Mouse (Mus musculus): ENCODE data around the gene Ifitm6. TPM values are rescaled to one million over a fixed set of nuclear protein-coding genes. Genes with fewer than 3 reads are reported as not detected.

The Ifitm6 gene
- polyA plus RNA-seq, 1 experiment from 2014 or later = not detected

DNA sequence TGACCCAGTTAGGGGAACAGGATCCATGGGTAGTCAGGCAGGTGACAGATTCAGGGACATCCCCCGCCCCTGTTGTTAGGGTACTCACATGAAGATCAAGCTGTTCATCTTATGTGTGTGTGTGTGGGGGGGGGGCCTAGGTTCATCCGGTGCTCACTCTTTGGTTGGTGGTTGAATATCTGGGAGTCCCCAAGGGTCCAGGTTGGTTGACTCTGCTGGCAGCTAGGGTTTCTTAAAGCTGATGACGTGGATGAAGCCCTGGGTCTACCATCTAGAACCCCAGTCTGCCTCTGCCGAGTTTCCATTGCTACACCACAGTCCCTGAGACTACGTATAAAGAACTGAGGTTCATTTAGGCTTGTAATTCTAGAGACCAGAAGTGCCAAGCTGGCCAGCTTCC, 1.3 kb upstream of the Ifitm6 start:
- Histone ChIP-seq H3K4me3 (replicated peaks) (no peak overlapping the region), H3K9me3 (no peaks in the 10 kb centered on the region), H3K4me1 (no peaks in the 10 kb centered on the region), H3K9ac (no peak overlapping the region), H3K27me3 (no peaks in the 10 kb centered on the region), H3K27ac (no peak overlapping the region), H3K4me2 (no peak overlapping the region), H3K36me3 (replicated peaks) (no peaks in the 10 kb centered on the region)
- whole genome bisulfite sequencing = 90% methylated on average over 5 of the region's 5 CpGs
- ATAC-seq (ENCODE audit: low FRiP score) = no peak

DNA sequence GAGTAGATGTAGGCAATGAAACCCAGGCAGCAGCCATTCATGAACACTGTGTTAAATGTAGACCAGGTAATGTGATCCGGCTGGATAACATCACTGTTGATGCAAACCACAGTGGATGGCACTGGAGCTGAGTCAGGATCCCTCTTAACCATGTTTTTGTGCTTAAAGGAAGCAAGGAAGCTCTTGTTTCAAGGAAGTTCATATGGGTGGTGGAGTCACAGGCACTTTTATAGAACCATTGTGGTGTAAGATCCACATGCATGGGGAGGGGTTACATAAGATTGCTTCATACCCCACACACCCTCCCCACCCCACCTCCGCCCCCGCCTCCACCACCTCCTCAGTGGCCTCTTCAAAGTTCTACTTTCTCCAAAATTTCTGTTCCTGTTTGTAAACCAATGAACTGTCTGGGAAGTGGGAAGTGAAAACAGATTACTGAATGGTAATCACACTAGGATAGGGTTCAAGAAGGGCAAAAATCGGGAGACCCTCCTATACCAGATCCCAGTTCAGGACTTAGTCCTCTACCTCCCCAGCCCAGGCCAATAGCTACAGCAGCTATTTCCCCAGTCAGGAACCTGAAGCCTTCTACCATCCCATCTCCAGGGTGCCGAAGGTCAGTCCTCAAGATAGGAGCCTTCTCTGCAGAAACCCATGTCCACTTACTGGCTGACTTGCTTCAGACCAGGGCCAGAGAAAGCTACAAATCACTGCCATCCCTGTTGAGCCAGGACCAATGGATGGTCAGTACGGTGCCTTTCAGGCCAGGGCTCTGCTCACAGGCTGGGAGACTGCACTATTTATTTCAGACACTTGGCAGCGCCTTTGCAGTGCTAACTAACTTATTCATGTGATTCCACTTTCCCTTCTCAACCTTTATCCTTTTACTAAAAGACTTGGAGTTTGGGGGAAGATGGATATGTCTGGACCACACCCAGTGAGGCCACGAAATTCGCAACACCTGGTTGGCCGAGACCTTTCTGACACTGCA, 722 bp downstream of the Ifitm6 start:
- Histone ChIP-seq H3K9ac (no peak overlapping the region), H3K36me3 (replicated peaks) (no peaks in the 10 kb centered on the region), H3K4me1 (no peaks in the 10 kb centered on the region), H3K27ac (no peak overlapping the region), H3K4me3 (replicated peaks) (no peak overlapping the region), H3K27me3 (no peaks in the 10 kb centered on the region), H3K9me3 (no peaks in the 10 kb centered on the region), H3K4me2 (no peak overlapping the region)
- ATAC-seq (ENCODE audit: low FRiP score) = no peak
- WGBS = 92% methylated on average over 10 of the region's 10 CpGs

DNA sequence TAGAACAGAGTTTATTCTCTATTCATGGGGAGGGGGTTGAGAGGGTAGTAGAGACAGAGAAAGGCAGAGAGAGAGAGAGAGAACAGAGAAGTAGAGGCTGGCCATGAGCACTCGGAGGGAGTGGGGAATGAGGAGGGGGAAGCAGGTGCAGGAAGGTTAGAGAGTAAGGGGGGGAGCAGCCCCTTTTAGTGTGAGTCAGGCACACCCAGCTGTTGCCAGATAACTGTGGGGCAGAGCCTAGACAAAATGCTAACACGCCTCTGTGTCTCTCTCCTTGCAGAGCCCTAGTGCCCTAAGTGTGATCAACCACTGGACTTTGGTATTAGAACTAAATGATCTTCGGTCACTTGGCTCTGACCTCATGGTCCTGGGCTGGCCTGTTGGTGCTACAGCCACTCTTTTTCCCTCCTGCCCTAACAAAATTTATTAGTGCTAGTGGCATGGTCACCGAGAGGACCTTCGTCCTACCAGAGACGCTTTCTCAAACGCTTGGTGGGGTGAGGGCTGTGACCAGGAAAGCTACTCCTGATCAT, 6.4 kb downstream of the Ifitm6 start:
- H3K36me3 ChIP-seq (replicated peaks) = no peaks in the 10 kb centered on the region
- WGBS = 91% methylated on average over 7 of the region's 7 CpGs
- ATAC-seq (ENCODE audit: low FRiP score) = no peak

DNA sequence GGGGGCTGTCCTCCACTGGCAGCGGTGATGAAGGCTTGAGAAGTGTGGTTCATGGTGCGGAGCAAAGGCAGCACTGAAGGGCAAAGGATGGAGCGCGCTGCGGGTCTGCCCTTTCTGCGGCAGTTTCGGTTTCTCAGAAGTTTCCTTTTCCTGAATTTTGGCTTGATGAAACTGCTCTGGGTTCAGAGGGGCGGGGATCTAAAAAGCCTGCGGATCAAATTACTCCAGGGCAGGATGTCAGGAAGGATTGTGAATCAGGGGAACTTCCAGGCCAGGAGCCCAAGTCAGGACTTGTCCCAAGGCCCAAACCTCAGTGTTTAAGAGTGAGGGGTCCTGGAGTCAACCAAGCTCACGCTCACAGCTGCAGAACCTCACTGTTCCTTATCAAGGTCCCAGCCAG, 7.1 kb downstream of the Ifitm6 start, which contains the start of gene Ifitm3:
Ifitm3 (minus strand) TSS at position 178 of the 400 bp plus-strand sequence.
- Histone ChIP-seq H3K4me1 (peaks cover 12% of the 10 kb centered on the region; the same call in 1 of the 2 replicates), H3K4me3 (replicated peaks) (no peak within 1 kb of the TSS), H3K27ac (no peak within 1 kb of the TSS), H3K9ac (no peak within 1 kb of the TSS), H3K27me3 (peaks cover 21% of the 10 kb centered on the region), H3K9me3 (no peaks in the 10 kb centered on the region), H3K4me2 (0 out of 2 replicates have a peak within 1 kb of the TSS, but pooled peaks have one; percentile 1), H3K36me3 (replicated peaks) (no peaks in the 10 kb centered on the region)
- no peak for ATAC-seq (ENCODE audit: low FRiP score)
- WGBS = 38% methylated on average over 10 of the region's 10 CpGs

More for the DNA sequence above, 6.4 kb downstream of the Ifitm6 start:
- Histone ChIP-seq H3K4me1 (peaks cover 12% of the 10 kb centered on the region; the same call in 1 of the 2 replicates), H3K9ac (no peak overlapping the region), H3K4me2 (no peak overlapping the region), H3K4me3 (replicated peaks) (no peak overlapping the region), H3K27me3 (peaks cover 21% of the 10 kb centered on the region), H3K9me3 (no peaks in the 10 kb centered on the region), H3K27ac (no peak overlapping the region)

- no peak overlapping the region for H3K27ac ChIP-seq
- ATAC-seq (ENCODE audit: low FRiP score) = no peak
- H3K36me3 ChIP-seq (replicated peaks) = no peaks in the 10 kb centered on the region
- peaks cover 12% of the 10 kb centered on the region; the same call in 1 of the 2 replicates for H3K4me1 ChIP-seq
- H3K9ac ChIP-seq = no peak overlapping the region
- H3K9me3 ChIP-seq = no peaks in the 10 kb centered on the region
- no peak overlapping the region for H3K4me3 ChIP-seq (replicated peaks)
- no peak overlapping the region for H3K4me2 ChIP-seq
- peaks cover 21% of the 10 kb centered on the region for H3K27me3 ChIP-seq
- WGBS = 89% methylated on average over 9 of the region's 9 CpGs
Measured at GRCm38 (mm10) chr7:141009665-141010064, 8.1 kb downstream of the Ifitm6 start.

GRCm38 (mm10) chr7:141008938-141009660, 8.6 kb downstream of the Ifitm6 start:
- Histone ChIP-seq H3K36me3 (replicated peaks) (no peaks in the 10 kb centered on the region), H3K4me3 (replicated peaks) (no peak overlapping the region), H3K27ac (no peak overlapping the region), H3K4me1 (peaks cover 12% of the 10 kb centered on the region; the same call in 1 of the 2 replicates), H3K9ac (no peak overlapping the region), H3K9me3 (no peaks in the 10 kb centered on the region), H3K27me3 (peaks cover 21% of the 10 kb centered on the region), H3K4me2 (peak overlapping the region; percentile 37)
- 10% methylated on average over 20 of the region's 20 CpGs for WGBS
- peak; percentile 46 for ATAC-seq (ENCODE audit: low FRiP score)

DNA sequence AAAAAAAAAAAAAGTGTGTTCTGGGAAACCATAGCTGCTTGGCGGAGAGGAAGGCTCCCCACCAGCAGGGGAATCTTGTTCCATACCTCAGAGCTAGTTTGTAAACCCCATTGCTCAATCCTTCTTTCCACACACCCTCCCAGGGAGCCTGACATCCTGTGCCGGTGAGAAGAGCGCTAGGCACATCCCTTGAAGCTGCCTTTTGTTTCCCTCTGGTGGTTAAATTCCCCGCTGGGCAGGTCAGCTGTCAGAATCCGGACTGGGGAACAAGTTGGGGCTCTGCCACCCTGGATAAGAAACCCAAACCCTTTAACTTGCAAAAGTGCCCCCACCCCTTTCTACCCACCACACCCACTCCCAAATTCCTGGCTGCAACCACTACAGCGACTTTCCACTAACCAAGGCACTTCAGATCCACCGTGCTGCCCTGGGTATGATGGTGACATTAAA, 9.4 kb downstream of the Ifitm6 start:
- Histone ChIP-seq H3K9me3 (no peaks in the 10 kb centered on the region), H3K27me3 (peaks cover 21% of the 10 kb centered on the region), H3K4me3 (replicated peaks) (no peak overlapping the region), H3K4me1 (peaks cover 12% of the 10 kb centered on the region; the same call in 1 of the 2 replicates), H3K9ac (no peak overlapping the region), H3K4me2 (no peak overlapping the region; the same call in 1 of the 2 replicates), H3K36me3 (replicated peaks) (no peaks in the 10 kb centered on the region), H3K27ac (no peak overlapping the region)
- 5% methylated on average over 7 of the region's 7 CpGs for WGBS
- ATAC-seq (ENCODE audit: low FRiP score) = no peak

DNA sequence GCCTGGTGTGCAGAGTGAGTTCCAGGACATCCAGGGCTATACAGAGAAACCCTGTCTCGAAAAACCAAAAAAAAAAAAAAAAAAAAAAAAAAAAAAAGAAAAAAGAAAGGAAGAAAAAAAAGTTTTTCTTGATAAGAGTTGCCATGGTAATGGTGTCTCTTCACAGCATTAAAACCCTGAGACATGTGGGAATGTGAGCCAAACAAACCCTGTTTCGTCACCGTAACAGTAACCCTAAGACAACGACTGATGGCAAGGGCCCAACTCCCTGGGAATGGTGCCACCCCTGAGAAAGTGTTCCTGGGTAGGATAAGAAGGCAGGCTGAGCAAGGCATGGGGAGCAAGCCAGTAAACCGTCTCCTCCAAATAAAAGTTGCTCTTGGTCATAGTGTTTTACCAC, 10.8 kb downstream of the Ifitm6 start:
- no peak overlapping the region for H3K27ac ChIP-seq
- H3K9me3 ChIP-seq = no peaks in the 10 kb centered on the region
- 84% methylated on average over 5 of the region's 5 CpGs for WGBS
- H3K36me3 ChIP-seq (replicated peaks) = no peaks in the 10 kb centered on the region
- H3K27me3 ChIP-seq = peaks cover 21% of the 10 kb centered on the region
- H3K9ac ChIP-seq = no peak overlapping the region
- peaks cover 12% of the 10 kb centered on the region; the same call in 1 of the 2 replicates for H3K4me1 ChIP-seq
- no peak overlapping the region for H3K4me2 ChIP-seq
- H3K4me3 ChIP-seq (replicated peaks) = no peak overlapping the region
- no peak for ATAC-seq (ENCODE audit: low FRiP score)

- Histone ChIP-seq H3K9me3 (no peaks in the 10 kb centered on the region), H3K27ac (no peak overlapping the region), H3K4me1 (peaks cover 12% of the 10 kb centered on the region; the same call in 1 of the 2 replicates), H3K4me3 (replicated peaks) (no peak overlapping the region), H3K27me3 (peaks cover 21% of the 10 kb centered on the region), H3K9ac (no peak overlapping the region), H3K4me2 (no peak overlapping the region), H3K36me3 (replicated peaks) (no peaks in the 10 kb centered on the region)
- ATAC-seq (ENCODE audit: low FRiP score) = no peak
- WGBS = 91% methylated on average over 6 of the region's 6 CpGs
Measured at GRCm38 (mm10) chr7:141006446-141006845, 11.3 kb downstream of the Ifitm6 start.

- Histone ChIP-seq H3K36me3 (replicated peaks) (no peaks in the 10 kb centered on the region), H3K27ac (no peak overlapping the region), H3K4me1 (peaks cover 3% of the 10 kb centered on the region; the same call in 1 of the 2 replicates), H3K27me3 (peaks cover 11% of the 10 kb centered on the region), H3K4me2 (no peak overlapping the region), H3K4me3 (replicated peaks) (no peak overlapping the region), H3K9me3 (no peaks in the 10 kb centered on the region), H3K9ac (no peak overlapping the region)
- WGBS = 87% methylated on average over 5 of the region's 5 CpGs
- ATAC-seq (ENCODE audit: low FRiP score) = no peak
Measured at GRCm38 (mm10) chr7:141003248-141004010, 14.3 kb downstream of the Ifitm6 start.

GRCm38 (mm10) chr7:141000881-141001708, 16.6 kb downstream of the Ifitm6 start:
- no peak overlapping the region for H3K27ac ChIP-seq
- H3K27me3 ChIP-seq = no peaks in the 10 kb centered on the region
- no peak for ATAC-seq (ENCODE audit: low FRiP score)
- H3K4me2 ChIP-seq = no peak overlapping the region
- WGBS = 75% methylated on average over 15 of the region's 15 CpGs
- no peaks in the 10 kb centered on the region for H3K4me1 ChIP-seq
- no peak overlapping the region for H3K9ac ChIP-seq
- no peaks in the 10 kb centered on the region for H3K9me3 ChIP-seq
- H3K36me3 ChIP-seq (replicated peaks) = no peaks in the 10 kb centered on the region
- H3K4me3 ChIP-seq (replicated peaks) = no peak overlapping the region

Data from forebrain, embryonic 12.5 days (tissue).